Mouse (Mus musculus): ENCODE results near the gene Baz2b. TPM values are rescaled to one million over a fixed set of nuclear protein-coding genes. Genes with fewer than 3 reads are reported as not detected.

Baz2b gene
- total RNA-seq, 4 experiments from 2014 or later, result 33.0 to 49.7 (median 44.0) TPM

DNA sequence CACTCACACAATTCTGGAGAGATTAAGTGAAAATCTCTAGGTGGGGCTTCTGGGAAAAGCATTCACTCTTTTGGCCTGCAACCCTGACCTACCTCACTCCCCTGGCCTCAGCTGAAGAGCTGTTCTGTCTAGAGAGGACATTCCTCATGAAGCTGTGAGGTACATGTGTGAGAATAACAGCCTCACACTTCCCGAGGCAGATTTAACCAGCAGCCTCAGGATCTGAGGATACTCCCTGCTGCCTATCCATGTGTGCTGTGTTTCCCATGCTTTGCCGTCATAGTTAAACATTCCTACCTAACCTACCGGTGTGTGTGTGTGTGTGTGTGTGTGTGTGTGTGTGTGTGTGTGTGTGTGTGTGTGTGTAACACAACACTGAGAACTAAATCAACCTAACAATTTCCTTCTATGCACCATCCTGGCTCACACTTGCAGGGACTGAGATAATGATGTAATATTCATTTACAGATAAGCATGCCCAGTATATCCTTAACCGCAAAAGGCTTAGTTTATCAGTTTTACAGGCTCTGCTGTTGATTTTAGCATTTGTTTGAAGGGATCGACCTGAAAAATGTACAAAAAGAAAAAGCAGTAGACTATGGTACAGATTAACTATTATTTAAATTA, 206.5 kb downstream of the Baz2b start:
- DNase-seq (ENCODE audit: low spot score), result no peak

DNA sequence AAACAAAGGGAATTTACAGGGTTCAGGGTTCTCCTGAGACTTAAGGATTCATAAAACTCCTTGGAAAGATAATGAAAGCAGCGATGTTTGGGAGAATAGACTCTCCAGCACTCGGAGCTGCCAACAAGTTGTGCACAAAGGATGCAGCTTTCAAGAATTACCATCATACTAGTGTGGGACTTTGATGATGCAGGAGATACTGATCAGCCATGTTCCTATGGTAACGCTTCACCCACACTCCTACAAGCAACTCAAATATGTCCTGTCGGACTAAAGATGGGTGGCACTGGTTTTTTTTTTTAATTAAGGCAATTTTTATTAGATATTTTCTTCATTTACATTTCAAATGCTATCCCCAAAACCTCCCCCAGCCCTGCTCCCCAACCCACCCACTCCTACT, 209.4 kb downstream of the Baz2b start:
- no peak for DNase-seq (ENCODE audit: low spot score)

DNA sequence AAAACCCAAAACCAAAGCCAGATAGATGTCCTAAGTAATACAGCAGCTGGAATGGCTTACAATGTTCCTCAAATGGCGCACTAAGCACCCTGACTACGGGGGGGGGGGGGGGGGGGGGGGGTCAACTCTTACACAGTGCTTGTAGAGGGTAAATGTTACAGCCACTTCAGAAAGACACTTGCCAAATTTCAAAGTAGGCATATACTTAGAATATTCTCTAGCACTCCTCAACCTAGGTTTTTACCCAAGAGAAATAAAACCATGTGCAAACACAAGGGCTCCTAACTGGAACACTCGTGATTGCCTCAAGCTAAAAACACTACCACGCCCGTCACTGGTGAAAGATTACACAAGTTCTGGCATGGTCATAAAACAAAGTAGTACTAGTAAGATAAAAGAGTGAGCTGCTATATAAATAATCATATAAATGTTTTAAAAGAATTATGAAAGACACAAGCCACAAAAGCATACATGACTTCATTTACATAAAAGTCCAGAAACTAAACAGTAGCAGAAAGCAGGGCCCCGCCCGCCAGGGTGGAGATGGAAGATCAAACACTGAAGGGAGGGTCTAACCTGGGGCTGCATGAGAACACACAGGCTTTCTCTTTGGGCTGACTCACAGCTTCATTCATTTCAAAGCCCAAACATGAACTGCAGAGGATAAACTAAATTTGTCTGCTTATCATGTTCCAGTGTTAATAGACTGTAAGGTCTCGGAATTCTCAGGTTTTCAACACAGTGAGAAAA, 212.0 kb downstream of the Baz2b start:
- no peak for DNase-seq (ENCODE audit: low spot score)

DNA sequence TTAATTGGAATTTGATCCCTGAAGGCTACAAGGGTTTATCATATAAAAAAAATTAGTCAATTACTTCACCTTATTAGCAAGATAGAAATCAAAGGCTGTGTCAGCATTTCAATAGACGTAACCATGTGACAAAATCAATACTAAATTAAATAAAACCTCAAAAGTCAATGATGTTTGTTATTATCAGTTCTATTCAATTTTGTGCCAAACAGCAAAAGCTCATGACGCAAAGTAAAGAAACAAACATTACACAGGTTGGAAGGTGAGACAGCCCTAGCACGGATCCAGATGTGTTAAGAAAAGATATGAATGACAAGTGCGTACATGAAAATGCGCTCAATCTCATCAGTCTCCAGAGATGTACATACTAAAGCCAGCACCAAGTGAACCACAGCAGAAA, 212.7 kb downstream of the Baz2b start:
- no peak for DNase-seq (ENCODE audit: low spot score)

DNA sequence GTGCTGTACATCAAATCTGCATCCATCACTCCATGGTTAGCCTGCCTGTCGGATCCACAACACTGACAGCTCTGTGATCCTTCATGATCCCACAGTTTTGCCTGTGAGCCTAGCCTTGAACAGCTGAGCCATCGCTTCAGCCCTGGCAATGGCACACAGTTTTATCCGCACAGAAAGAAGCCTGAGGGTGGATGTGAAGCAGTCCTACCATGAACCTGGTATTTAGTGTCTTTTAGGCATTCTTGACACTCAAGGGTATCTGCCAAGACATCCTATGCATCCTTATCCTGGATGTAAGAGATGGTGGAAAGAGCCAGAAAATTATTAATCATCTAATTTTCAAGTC, 216.5 kb downstream of the Baz2b start:
- no peak for DNase-seq (ENCODE audit: low spot score)

DNA sequence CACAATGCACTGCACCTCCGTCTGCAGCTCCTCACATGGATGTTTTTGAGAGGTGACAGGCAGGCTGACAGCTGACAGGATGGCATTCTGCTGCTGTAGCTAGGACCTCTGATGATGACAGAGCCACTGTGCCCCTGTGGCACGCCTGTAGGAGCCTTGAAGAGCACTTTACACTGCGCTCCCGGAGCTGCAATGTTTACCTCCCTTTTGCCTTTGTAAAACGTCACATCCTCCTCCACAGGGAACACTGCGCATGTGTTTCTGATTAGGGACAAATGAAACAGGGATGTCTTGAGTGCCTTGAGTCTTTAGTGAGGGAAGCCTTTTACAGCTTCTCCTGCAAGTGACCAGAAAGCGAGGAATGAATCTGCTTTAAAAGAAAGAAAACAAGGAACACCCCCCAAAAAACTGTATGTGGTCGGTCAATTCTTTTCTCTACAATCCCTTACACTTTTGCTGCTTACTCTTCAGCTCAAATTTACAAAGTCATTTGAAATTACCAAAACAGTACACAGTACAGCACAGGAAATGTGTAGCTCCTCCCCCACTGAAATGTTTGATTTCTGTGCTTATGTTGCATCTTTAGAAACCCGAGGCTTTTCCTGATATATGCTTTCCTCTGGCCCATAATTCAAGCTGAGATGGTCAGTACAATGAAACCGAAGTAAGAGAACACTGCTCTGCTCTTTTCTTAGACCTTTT, 217.0 kb downstream of the Baz2b start:
- DNase-seq (ENCODE audit: low spot score), result no peak

DNA sequence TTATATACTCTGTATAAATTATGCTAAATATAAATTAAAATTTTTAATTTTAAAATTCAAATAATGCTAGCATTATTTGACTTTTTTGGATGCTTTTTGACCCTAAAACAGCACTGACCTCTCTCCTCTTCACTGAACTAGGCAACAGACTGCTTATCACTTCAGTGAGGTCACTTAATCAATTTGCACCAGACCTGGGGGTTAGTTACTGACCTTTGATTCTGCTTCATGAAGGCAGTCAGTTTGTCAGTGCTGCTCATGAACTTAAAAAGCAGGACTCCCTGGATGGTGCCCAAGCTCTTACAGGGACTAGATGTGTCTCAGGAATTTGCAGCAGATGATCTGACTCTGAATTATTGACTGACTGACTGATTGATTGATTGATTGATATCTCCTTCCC, 217.9 kb downstream of the Baz2b start:
- no peak for DNase-seq (ENCODE audit: low spot score)

DNA sequence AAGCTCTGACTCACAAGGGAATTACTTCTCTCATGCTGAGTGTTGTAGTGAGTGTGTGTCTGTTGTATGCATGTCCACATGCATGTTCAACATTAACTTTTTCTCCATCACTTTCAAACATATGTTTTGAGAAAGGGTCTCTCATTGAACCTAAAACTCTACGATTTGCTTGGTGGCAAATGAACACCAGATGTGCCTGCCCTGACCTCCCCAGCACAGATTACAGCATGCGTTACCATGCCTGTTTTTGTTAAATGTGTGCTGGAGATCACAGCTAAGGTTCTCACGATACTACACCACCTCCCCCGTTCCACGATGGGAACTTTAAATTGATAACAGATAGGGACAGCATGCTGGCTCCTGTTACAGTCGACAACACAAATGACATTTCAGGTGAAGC, 222.1 kb downstream of the Baz2b start:
- no peak for DNase-seq (ENCODE audit: low spot score)

DNA sequence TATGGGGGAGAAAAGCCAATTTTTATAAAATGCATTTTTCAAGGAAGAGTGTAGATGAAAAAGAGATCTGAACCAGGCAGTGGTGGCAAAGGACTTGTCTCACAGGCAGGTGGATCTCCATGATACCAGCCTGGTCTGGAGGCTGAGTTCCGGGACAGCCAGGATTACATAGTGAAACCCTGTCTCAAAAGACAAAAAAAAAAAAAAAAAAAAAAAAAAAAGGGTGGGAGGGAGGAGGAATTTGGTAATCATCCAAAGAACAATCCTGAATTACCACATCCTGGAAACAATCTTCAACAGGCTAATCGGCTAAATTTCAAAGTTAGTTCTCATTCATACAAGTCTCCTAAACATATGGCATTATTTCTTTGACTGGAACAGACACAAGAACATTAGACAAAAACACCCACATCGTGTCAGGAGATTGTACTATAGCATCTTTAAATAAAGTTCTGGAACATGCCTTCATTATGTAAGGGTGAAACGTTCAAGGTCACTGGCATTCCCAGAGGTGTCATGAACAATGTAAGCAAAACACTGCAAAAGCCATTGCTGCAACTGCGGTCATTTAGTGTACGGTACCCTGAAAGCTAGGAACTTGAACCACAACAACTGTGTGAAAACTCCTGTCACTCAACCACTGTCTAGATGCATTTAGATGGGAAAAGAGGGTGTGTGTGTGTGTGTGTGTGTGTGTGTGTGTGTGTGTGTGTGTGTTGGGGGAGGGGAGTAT, 230.0 kb downstream of the Baz2b start:
- DNase-seq (ENCODE audit: low spot score), result no peak

DNA sequence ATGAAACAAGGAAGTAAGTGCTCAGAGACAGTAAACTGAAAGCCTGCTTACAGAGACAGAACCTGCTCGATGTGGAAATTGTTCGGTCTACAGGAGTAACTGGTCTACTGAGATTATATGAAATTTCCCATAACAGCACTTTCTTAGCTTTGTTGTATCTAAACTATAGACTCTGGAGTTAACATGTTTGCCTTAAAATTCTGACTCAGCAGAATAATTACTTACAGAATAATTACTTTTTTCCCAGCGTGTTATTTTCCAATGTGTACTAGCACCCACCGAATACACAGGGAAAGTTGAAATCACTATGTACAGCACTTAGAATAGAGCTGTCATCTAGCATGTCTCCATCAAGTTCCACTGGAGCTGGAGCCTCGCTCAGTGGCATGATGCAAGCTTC, 233.0 kb downstream of the Baz2b start:
- no peak for DNase-seq (ENCODE audit: low spot score)

DNA sequence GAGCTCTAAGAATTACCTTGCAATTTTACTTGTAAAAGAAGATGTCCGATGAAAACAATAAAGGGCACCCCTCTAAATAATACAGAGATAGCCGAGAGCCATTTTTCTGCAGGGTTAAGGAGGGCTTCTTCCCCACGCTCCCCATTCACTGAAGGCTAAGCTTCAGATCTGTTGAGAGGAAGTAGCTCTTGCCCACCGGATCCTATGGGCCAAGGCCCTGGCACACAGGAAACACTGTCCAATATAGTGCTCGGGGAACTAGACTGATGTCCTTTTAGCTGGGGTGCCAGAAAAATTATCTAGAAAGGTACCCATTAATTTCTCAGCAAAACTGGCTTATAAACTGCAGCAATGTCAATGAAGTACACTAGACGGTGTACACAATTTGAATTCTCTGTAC, 233.9 kb downstream of the Baz2b start:
- DNase-seq (ENCODE audit: low spot score), result no peak

DNA sequence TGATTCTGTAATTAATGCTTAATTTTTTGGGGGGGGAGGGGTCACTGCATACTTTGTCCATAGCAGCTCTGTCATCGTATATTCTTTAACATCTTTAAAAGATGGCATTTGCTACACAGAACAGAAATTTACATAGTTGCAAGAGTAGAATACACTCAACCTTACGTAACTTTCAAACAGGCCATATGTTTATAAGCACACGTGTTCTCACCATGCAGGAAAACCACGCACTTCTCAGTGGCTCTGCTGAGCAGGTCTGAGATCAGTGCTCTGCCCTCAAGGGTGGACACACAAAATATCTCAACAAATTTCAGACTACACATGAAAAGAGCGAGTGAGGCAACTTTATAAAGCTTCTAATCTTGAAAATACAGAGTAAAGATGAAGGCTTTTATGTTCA, 235.7 kb downstream of the Baz2b start:
- DNase-seq (ENCODE audit: low spot score), result no peak

DNA sequence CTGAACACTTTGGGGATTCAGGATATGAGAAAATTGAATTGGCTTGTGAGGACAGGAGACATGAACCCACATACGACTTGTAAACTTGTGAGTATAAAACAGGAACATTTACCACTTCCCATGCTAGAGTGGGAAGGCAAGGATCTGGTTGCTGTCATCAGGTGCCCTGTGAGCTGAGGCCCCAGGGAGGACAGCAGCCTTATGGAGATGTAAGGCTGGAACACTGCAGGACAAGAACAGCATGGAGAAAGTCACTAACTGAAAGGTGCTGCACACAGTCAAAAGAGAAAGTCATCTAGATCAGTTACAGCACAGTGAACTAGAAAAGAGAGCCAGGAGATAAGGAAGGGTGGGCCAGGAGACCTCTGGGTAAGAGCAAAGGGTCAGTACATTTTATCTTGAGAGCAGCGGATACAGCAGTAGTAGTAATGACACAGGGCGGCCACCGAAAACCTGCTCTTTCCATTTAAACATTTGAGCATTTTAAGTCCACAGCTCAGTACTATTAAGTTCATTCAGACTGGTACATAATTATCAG, 236.5 kb downstream of the Baz2b start:
- DNase-seq (ENCODE audit: low spot score), result no peak

DNA sequence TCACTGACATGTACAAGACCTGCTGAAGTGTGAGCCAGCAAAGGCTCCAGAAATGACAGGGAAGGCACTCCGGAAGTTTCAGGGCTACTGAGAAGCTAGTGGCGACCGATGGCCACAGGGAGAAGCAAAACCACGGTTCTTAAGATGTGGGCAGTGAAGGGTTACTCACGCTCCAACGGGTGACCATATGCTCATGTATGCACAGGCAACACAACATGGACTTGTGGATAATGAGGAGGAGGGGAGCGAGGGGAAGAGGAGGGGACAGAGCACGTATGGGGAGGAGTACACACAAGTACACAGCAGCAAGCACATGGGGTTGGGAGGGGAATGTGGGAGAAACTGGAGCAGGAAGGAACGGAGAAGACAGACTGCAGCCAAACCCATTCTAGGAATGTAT, 239.1 kb downstream of the Baz2b start:
- no peak for DNase-seq (ENCODE audit: low spot score)

DNA sequence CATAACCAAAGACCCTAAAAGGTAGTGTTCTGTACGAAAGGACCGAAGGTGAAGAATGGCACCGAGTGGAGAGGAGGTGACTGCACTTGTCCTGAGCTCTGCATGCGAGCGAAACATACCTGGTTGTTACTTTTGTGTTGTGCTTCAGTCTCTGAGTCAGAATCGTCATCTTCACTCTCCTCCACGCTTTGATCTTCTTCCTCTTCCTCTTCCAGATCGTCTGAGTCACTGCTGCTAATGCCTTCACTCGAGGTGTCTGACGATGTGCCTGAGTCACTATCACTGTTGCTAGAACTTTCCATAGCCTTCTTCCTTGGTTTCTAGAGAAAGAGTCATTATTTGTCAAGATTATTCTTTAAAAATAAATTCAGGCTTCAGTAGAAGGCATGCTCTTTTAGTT, 240.5 kb downstream of the Baz2b start:
- DNase-seq (ENCODE audit: low spot score), result no peak

DNA sequence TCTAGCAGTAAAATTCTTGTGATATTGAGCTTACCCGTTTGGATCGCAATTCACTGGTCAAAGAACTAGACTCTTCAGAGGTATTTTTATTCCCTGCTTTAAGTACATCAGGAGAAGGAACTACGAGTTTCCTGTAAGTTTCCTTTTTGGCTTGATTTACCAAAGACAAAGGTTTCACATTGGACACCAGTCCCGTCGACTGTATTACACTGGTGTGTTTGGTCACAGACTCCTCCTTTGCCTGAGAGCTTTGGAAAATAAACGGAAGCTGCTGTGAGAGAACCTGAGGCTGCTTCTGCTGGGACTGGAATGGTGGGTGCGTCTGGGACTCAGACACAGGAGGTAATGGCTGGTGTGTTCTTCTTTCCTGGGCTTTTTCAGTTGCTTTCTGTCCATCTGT, 241.0 kb downstream of the Baz2b start:
- DNase-seq (ENCODE audit: low spot score), result peak; percentile 57

DNA sequence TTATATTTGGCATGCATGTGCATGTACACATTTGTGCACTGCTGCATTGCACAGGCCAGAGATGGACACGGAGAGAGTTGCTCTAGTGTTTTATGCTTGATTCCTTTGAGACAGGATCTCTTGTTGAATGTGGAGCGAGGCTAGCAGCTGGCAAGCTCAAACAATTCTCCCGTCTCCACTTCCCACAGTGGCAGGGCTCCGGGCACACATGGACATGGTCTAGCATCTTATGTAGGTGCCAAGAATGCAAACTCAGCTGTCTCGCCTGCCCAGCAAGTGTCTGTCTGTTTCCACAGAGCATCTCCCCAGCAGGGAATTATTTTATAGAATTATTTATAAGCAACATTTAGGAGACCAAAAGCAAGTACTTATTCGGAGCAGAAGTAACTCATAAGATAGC, 243.2 kb downstream of the Baz2b start:
- no peak for DNase-seq (ENCODE audit: low spot score)

DNA sequence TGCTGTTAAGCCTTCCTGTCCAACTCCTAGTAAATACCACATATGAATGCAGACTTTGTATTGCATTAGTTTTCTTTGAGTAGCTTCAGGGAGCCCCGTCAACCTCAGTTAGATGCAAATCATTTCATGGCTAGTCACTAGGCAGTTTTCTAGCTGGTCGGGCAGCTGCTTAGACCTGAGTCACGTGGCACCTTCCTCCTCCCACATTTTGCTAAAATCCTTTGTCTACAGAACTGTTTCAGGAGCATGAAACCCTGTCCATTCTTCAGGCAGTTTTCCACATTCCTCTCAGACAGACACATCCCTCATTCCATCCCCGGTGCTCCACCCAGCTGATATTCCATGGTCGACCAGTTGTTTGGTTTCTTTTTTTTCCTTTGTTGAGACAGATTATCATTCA, 246.6 kb downstream of the Baz2b start:
- DNase-seq (ENCODE audit: low spot score), result no peak

DNA sequence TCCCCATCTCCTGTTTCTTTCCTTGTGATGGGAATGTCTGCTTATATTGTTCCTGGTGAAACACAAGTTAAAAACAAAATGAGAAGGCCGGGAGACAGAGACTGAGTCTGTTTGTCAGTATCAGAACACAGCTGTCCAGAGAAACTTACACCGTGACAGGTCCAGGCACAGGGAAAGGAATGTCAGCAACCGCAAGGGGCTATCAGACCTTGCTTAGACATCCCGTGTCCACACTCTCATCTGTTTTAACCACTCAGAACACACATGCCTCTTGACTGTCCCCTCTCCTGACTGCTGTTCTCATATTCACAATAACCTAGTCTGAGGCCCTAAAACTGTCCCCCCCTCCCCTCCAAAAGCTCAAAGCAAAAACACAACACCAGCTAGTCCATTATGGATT, 247.1 kb downstream of the Baz2b start:
- no peak for DNase-seq (ENCODE audit: low spot score)

DNA sequence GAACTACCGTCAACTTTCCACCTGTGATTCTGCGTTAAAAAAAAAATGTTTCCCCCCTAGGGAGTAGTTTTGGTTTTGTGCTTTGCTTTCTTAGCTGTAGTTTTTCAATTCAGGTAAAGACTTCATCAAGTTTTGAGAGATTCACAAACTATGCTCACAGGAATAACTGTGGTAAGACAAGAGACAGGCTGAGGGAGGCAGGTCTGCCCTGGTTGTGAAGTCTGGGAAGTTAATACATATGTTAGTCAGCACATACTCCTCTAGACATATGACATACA, 249.2 kb downstream of the Baz2b start:
- DNase-seq (ENCODE audit: low spot score), result no peak

DNA sequence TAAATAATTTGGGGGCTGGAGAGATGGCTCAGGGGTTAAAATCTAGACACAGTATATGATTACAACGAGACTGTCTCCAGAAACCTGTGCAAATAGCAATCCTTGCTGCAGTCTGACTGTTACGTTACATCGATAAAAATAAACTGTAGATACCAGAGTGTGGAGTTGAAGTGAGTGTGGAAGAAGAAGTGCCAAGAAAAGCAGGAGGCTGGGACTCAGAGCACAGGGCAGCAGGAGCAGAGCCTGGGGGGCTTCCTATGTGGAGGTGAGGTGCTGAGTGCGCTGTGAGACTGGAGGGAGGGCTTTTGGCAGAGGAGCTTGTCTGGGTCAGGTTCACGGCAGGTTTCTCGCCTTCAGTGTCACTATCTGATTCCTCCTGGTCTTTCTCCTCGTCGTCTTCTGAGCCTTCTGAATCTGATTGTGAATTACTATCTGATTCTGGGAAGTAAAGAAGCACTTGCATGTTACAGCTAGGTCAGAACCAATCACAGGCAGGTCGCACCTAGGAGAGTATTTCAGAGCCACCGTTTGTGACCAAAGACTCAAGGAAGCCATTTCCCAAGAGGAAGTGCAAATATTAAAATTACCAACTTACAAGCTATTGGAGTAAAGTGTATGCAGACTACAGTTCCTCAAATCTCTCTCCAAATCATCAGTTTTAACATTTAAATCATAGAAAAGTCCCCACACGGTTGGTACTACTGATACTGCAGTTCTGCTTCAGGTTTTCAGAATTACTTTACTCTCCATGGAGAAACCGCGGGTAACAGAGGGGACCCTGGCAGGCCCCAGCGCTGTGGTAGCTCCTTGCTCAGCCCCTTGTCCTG, 249.8 kb downstream of the Baz2b start:
- no peak for DNase-seq (ENCODE audit: low spot score)

DNA sequence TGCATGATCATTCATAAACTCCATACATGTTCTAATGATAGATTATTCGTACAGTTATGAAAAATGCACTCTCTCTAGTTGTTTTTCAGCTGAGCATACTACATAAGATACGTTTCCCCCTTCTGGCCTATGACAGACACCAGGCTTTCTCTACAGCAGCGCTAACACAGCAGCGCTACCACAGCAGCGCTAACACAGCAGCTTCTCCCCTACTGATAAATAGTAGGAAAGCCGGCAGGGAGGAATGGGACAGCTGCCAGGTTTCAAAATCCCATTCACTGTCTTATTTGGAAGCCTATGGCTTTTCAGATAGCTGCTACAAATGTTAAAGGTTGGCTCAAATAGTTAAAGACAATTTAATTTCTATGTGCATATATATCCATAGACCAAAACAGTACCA, 251.1 kb downstream of the Baz2b start:
- DNase-seq (ENCODE audit: low spot score), result no peak

All from heart, adult 8-10 months (tissue).